Mouse (Mus musculus) erythroblast, embryonic 14.5 days (primary cell): ENCODE measurements around the gene Irf1.

Experiments
- GATA1 ChIP-seq: IDR thresholded peaks from 2 replicates; pipeline ENCODE4 v1.6.1; 2012; ENCODE audit warnings: low read length, inconsistent platforms, mixed read lengths
- TAL1 ChIP-seq: IDR thresholded peaks from 3 replicates; pipeline ENCODE4 v1.6.1; 2012; ENCODE audit warnings: low read length, inconsistent platforms, mixed read lengths

- TF ChIP-seq GATA1 (no peak), TAL1 (no peak)
Measured at GRCm38 (mm10) chr11:53768422-53769184, 1.2 kb upstream of the Irf1 start.
